Mouse (Mus musculus) heart, embryonic 10.5 days (tissue): ENCODE measurements at regions not wholly inside any gene's neighbourhood (a gene's known extent, or its start where the extent isn't known, plus 50 kb on each side); places are given as distances from the start of the nearest gene placed in this dataset.
"Not testable (repeated sequence)": the region's sequence is repeated elsewhere in the genome, so short reads cannot be mapped to it uniquely, and the experiment has no call there.

ENCODE experiments used
- DNase-seq: peaks from one replicate; pipeline ENCODE4 v3.0.0-alpha.2; 2017; ENCODE audit warnings: low spot score
- H3K27ac ChIP-seq: fragments of 300-500 bp; sonication (generic); 2 replicates; pipeline ENCODE4 v1.5.1; 2016; ENCODE audit warnings: mild to moderate bottlenecking
- H3K27me3 ChIP-seq: fragments of 300-500 bp; sonication (generic); 2 replicates; pipeline ENCODE4 v1.6.1; 2016; ENCODE audit warnings: mild to moderate bottlenecking; ENCODE audit not compliant: poor library complexity, insufficient read depth, severe bottlenecking
- H3K36me3 ChIP-seq: fragments of 300-500 bp; sonication (generic); 2 replicates; pipeline ENCODE4 v1.6.1; 2016; ENCODE audit warnings: mild to moderate bottlenecking, moderate library complexity
- H3K4me1 ChIP-seq: fragments of 300-500 bp; sonication (generic); 2 replicates; pipeline ENCODE4 v1.6.1; 2016; ENCODE audit warnings: mild to moderate bottlenecking
- H3K4me3 ChIP-seq: fragments of 300-500 bp; sonication (generic); 2 replicates; pipeline ENCODE4 v1.5.1; 2016; ENCODE audit warnings: mild to moderate bottlenecking, moderate library complexity
- H3K9me3 ChIP-seq: fragments of 300-500 bp; sonication (generic); 2 replicates; pipeline ENCODE4 v1.6.1; 2016; ENCODE audit warnings: mild to moderate bottlenecking, moderate library complexity
- WGBS: fragments of 180-500 bp; shearing (Covaris S2); methylation state at CpG from one replicate; pipeline ENCODE4 v1.1.7; 2016; 5-methylcytosine and 5-hydroxymethylcytosine counted together

GRCm38 (mm10) chr12:114757948-114758347 lies 1214.2 kb downstream of the Adam6a start:
- not testable (repeated sequence) for DNase-seq, H3K36me3 ChIP-seq, H3K27me3 ChIP-seq, H3K4me3 ChIP-seq, H3K4me1 ChIP-seq, H3K27ac ChIP-seq
- 81% methylated on average over 1 of the region's 1 CpGs for whole genome bisulfite sequencing
- H3K9me3 ChIP-seq, result peaks cover 11% of the 10 kb centered on the region; the same call in 1 of the 2 replicates

GRCm38 (mm10) chr12:114764211-114764610 lies 1220.5 kb downstream of the Adam6a start:
- not testable (repeated sequence) for H3K4me3 ChIP-seq, H3K27ac ChIP-seq, H3K27me3 ChIP-seq, H3K36me3 ChIP-seq, H3K4me1 ChIP-seq, DNase-seq
- WGBS, result 79% methylated on average over 3 of the region's 3 CpGs
- H3K9me3 ChIP-seq, result peaks cover 24% of the 10 kb centered on the region

- H3K9me3 ChIP-seq, result peaks cover 64% of the 10 kb centered on the region
- 70% methylated on average over 2 of the region's 2 CpGs for WGBS
- not testable (repeated sequence) for H3K4me3 ChIP-seq, H3K27me3 ChIP-seq, H3K36me3 ChIP-seq, H3K27ac ChIP-seq, H3K4me1 ChIP-seq, DNase-seq
Measured at GRCm38 (mm10) chr12:114775414-114775813, 1231.7 kb downstream of the Adam6a start.

- Histone ChIP-seq H3K36me3 (no peaks in the 10 kb centered on the region), H3K9me3 (peaks cover 9% of the 10 kb centered on the region), H3K27ac (no peak overlapping the region), H3K4me3 (no peak overlapping the region), H3K27me3 (no peaks in the 10 kb centered on the region), H3K4me1 (no peaks in the 10 kb centered on the region)
- no peak for DNase-seq
Measured at GRCm38 (mm10) chr12:114804422-114804821, 1243.1 kb upstream of the Zfp386 start.

GRCm38 (mm10) chr12:114809186-114809585 lies 1238.3 kb upstream of the Zfp386 start:
- H3K4me3 ChIP-seq, result no peak overlapping the region
- 67% methylated on average over 1 of the region's 1 CpGs for WGBS

GRCm38 (mm10) chr12:114816858-114817257 lies 1230.7 kb upstream of the Zfp386 start:
- H3K4me1 ChIP-seq, H3K27me3 ChIP-seq, H3K9me3 ChIP-seq, H3K27ac ChIP-seq, DNase-seq, H3K4me3 ChIP-seq, H3K36me3 ChIP-seq: not testable (repeated sequence)
- WGBS, result 56% methylated on average over 1 of the region's 1 CpGs

More at GRCm38 (mm10) chr12:114809186-114809585, 1238.3 kb upstream of the Zfp386 start:
- peaks cover 15% of the 10 kb centered on the region for H3K9me3 ChIP-seq
- no peaks in the 10 kb centered on the region for H3K36me3 ChIP-seq
- no peak overlapping the region for H3K27ac ChIP-seq
- H3K4me1 ChIP-seq, result no peaks in the 10 kb centered on the region
- no peaks in the 10 kb centered on the region for H3K27me3 ChIP-seq
- DNase-seq, result no peak

GRCm38 (mm10) chr12:114832916-114833315 lies 1214.6 kb upstream of the Zfp386 start:
- Histone ChIP-seq H3K27me3 (no peaks in the 10 kb centered on the region), H3K36me3 (no peaks in the 10 kb centered on the region), H3K4me1 (no peaks in the 10 kb centered on the region), H3K9me3 (peaks cover 4% of the 10 kb centered on the region; the same call in 1 of the 2 replicates), H3K27ac (no peak overlapping the region), H3K4me3 (no peak overlapping the region)
- no peak for DNase-seq
